Comparison of ENCODE assay signal across 8 mouse cellular contexts in the genomic region with DNA sequence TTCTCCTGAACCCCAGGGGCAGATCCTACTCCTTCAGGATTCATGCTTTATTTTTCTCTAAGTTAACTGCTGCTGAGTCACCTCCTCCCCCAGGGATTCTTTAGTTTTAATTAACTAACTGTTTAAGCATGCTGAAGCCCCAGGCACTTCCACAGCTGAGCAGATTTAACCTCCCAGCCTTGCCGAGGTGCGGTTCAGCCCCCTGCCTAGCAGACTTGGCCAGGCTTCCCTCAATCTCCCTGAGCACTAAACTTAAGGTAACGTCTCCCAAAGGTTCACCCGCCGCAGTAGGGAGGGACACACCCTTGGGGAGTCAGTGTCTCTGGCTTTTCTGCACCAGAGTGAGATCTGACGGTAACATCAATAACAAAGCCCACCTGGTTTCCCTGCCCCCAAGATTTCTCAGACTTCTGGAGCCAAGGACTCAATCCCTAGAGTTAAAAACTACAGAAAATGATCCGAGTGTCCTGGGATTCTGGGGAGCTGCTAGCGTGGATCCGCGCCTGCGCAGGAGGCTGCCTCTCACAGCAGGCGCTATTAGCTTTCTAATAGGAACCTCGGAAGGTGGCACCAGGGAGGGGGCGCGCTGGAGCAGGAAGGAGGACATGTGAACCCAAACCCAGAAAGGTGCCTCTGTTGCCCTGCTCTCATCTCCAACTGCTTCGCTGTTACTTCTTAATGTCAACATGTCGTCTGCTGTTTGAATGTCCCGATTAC.
DNase-seq lines count a peak whose midpoint lies in the region; ATAC-seq and TF ChIP-seq lines count a peak whose summit lies in the region.

No protein-coding gene starts in this region.

- H3K4me2 ChIP-seq in forebrain, postnatal 0 days (ENCODE audit: low read depth): peak overlapping the region; percentile 45
- H3K4me2 ChIP-seq in hindbrain, embryonic 13.5 days: peak overlapping the region; percentile 52
- peak overlapping the region; percentile 44 for H3K4me2 ChIP-seq in midbrain, embryonic 15.5 days

- peaks cover 7% of the 10 kb centered on the region for H3K27me3 ChIP-seq in forebrain, postnatal 0 days (ENCODE audit: insufficient read depth, low read length)
- H3K27me3 ChIP-seq in hindbrain, embryonic 13.5 days: peaks cover 31% of the 10 kb centered on the region
- peaks cover 60% of the 10 kb centered on the region for H3K27me3 ChIP-seq in limb, embryonic 10.5 days (ENCODE audit: low read depth, poor library complexity, severe bottlenecking)
- no peaks in the 10 kb centered on the region for H3K27me3 ChIP-seq in midbrain, embryonic 15.5 days (replicated peaks)

- H3K4me1 ChIP-seq in forebrain, postnatal 0 days (ENCODE audit: insufficient read depth): peaks cover 11% of the 10 kb centered on the region
- H3K4me1 ChIP-seq in hindbrain, embryonic 13.5 days (replicated peaks): peaks cover 42% of the 10 kb centered on the region
- peaks cover 28% of the 10 kb centered on the region for H3K4me1 ChIP-seq in limb, embryonic 10.5 days
- peaks cover 55% of the 10 kb centered on the region for H3K4me1 ChIP-seq in midbrain, embryonic 15.5 days

- no peak overlapping the region for H3K27ac ChIP-seq in forebrain, postnatal 0 days (ENCODE audit: low read depth, low read length)
- H3K27ac ChIP-seq in hindbrain, embryonic 13.5 days: no peak overlapping the region
- no peak overlapping the region; the same call in 1 of the 2 replicates for H3K27ac ChIP-seq in limb, embryonic 10.5 days
- no peak overlapping the region for H3K27ac ChIP-seq in midbrain, embryonic 15.5 days

- no peak; the same call in 1 of the 2 replicates for ATAC-seq in forebrain, postnatal 0 days
- ATAC-seq in hindbrain, embryonic 13.5 days (ENCODE audit: low FRiP score): no peak
- ATAC-seq in midbrain, embryonic 15.5 days (replicated peaks): no peak

- no peaks in the 10 kb centered on the region for H3K36me3 ChIP-seq in forebrain, postnatal 0 days (ENCODE audit: insufficient read depth)
- no peaks in the 10 kb centered on the region for H3K36me3 ChIP-seq in hindbrain, embryonic 13.5 days
- H3K36me3 ChIP-seq in limb, embryonic 10.5 days: no peaks in the 10 kb centered on the region
- no peaks in the 10 kb centered on the region for H3K36me3 ChIP-seq in midbrain, embryonic 15.5 days (replicated peaks)

- 4% methylated on average over 18 of the region's 18 CpGs for WGBS in forebrain, postnatal 0 days
- WGBS in hindbrain, embryonic 13.5 days: 3% methylated on average over 18 of the region's 18 CpGs
- 0% methylated on average over 18 of the region's 18 CpGs for WGBS in limb, embryonic 10.5 days
- whole genome bisulfite sequencing in midbrain, embryonic 15.5 days: 3% methylated on average over 18 of the region's 18 CpGs

- no peaks in the 10 kb centered on the region for H3K9me3 ChIP-seq in forebrain, postnatal 0 days (ENCODE audit: low read length)
- no peaks in the 10 kb centered on the region for H3K9me3 ChIP-seq in hindbrain, embryonic 13.5 days
- no peaks in the 10 kb centered on the region for H3K9me3 ChIP-seq in limb, embryonic 10.5 days (replicated peaks)
- no peaks in the 10 kb centered on the region for H3K9me3 ChIP-seq in midbrain, embryonic 15.5 days

- no peak for TF ChIP-seq CTCF in forebrain, postnatal 0 days (IDR thresholded peaks at IDR 0.05; ENCODE audit: low read depth)

- peak; percentile 69 for DNase-seq in Muller cell, postnatal 12 days (ENCODE audit: inconsistent ontology term)
- peak; percentile 72 for DNase-seq in brain, adult 2 months (ENCODE audit: low read depth, low spot score)
- DNase-seq in forebrain, postnatal 0 days: peak; percentile 59
- DNase-seq in limb, embryonic 10.5 days (ENCODE audit: low spot score): peak; percentile 63
- DNase-seq in spleen, postnatal 4 days (ENCODE audit: low spot score in 2 of 2): no peak
- DNase-seq in spleen, adult 18-20 months: no peak

- no peak overlapping the region for H3K9ac ChIP-seq in forebrain, postnatal 0 days
- H3K9ac ChIP-seq in hindbrain, embryonic 13.5 days: peak overlapping the region; percentile 46; the same call in 1 of the 2 replicates
- no peak overlapping the region for H3K9ac ChIP-seq in midbrain, embryonic 15.5 days

- peak overlapping the region; percentile 21 for H3K4me3 ChIP-seq in forebrain, postnatal 0 days (ENCODE audit: low read depth, low read length)
- H3K4me3 ChIP-seq in hindbrain, embryonic 13.5 days: peak overlapping the region; percentile 18
- H3K4me3 ChIP-seq in limb, embryonic 10.5 days: peak overlapping the region; percentile 48
- H3K4me3 ChIP-seq in midbrain, embryonic 15.5 days: peak overlapping the region; percentile 21

Comparison
In these comparisons a context has a peak if more than half of its experiments do, and no peak if none do; other contexts are left out.
1. DNase-seq: peak in Muller cell, postnatal 12 days (single experiment), brain, adult 2 months (single experiment), forebrain, postnatal 0 days (single experiment) and limb, embryonic 10.5 days (single experiment); none in spleen, postnatal 4 days (0 of 2) and spleen, adult 18-20 months (0 of 2).
2. Peak in every context shown above with its lines, with median percentiles within 50 percentile points of each other: H3K4me2 ChIP-seq and H3K4me3 ChIP-seq.